Mouse (Mus musculus) embryo, embryonic 10.5 days (tissue): ENCODE results near the gene Fndc3a.

Experiments
- DNase-seq: peaks from one replicate; pipeline ENCODE4 v3.0.0-alpha.2; 2015; ENCODE audit warnings: low spot score

Gene Fndc3a

DNA sequence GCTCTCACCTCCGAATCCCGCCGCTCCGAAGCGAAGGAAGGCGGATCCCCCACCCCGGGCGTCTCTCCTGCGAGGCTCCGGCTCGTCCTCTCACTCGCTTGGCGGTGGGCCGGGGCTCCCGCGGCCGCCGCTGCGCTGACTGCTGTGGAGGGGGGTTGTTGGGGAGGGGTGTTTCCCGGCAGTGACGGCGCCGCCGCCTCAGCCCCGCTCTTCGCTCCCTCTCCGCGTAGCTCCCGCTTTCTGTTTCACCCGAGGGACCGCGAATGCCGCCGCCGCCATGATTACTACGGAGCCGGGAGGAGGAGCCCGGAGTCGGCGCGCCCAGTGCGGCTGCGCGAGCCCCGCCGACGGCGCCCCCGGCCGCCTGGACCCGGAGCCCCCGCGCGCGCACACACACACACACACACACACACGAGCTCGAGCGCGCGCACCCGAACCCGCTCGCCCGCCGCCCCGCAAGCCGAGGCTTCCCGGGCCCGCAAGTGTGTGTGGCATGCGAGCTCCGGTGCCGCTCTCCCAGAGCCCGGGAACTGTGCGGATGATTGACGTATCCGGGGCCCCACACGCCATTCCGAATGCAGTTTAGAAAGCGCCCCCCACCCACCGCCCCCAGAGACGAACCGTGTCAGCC is at the start of gene Fndc3a:
Fndc3a (minus strand) TSS at position 294 of the 631 bp plus-strand sequence.
- DNase-seq: peak; percentile 85

DNA sequence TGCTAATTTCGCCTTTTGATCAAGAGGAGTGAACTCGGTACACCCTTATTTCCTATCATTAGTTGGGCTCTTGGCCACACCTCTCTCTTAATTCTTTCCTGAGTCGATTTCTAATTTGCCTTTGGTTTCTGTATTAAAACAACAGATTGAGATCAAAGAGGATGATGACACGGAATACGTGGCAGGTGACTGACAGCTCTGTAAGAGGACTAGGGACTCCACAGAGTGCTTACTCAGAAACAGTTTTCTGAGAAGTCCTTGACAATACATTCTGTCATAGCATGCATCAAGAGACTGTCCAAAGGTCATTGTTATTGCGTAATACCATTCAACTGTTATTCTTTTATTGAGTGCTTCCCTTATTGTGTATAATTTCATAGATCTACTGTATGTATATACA is 43.1 kb upstream of the Fndc3a start:
- DNase-seq: no peak

DNA sequence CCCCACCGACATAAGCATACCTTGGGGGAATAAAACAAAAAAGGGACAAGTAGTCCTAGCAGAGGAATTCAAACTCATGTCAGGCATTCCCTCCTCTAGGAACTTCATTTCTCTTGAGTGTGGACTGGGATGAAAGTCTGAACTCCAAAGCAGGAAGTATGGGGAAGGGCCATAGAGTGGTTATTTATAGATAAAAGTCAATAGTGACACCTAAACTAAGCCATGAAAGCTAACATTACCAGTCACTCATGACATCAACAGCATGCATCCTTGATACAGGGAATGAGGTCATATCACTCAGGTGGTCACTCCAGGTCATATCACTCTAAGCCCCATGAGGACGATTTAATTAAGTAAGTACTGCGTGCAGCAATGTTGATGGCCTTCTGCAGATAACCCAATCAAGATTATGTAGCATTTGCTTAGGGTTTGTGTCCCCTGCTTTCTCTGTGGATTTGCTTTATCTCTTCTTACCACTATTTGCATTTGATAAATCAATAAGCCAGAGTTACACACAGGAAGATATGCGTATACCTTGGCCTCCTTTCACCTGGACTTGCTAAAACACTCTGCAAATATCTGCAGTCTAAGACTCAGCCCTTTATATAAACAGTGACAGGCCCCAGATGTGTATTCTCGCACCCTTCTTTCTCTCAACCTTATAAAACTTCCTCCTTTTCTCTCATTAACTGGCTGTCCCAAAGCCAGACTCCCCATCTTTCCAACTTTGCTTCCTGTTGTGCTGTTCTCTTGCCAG is 40.8 kb upstream of the Fndc3a start:
- no peak for DNase-seq

DNA sequence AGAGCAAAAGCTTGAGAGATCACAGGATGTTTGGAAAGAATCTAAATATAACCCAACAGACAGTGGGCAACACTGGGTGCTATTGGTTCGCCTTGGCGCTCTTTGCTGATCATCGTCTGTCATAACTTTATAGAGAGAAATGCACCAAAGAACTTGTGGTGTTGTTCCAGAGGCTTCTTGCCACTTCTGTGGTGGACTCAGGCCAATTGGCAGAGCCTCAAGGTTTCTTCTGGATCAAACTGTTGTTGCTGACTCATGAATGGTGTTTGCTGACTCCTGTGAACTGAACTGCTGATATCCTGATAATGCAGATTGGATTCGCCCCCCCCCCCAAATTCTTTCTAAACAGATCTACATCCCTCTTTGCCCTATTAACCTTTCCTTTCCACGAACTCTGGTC is 38.5 kb upstream of the Fndc3a start:
- DNase-seq: no peak

DNA sequence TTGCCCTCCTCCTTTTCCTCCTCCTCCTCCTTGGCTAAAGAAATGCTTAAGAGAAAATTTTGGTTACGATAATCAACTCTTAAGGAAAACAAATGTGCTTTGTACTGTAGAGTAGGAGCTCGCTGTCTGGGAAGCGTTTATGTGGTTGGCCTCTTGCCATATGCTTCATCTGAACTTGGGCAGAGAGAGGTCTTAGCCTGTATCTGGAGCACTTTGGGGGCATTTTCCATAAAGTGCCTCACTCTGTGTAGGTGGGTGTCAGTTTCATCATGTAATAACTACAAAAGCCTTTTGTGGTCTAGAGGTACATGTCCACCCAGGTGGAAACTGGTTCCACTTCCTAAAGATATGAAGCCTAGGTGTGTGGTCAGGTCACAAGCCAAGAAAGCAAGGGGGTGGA is 31.9 kb upstream of the Fndc3a start:
- DNase-seq: no peak

DNA sequence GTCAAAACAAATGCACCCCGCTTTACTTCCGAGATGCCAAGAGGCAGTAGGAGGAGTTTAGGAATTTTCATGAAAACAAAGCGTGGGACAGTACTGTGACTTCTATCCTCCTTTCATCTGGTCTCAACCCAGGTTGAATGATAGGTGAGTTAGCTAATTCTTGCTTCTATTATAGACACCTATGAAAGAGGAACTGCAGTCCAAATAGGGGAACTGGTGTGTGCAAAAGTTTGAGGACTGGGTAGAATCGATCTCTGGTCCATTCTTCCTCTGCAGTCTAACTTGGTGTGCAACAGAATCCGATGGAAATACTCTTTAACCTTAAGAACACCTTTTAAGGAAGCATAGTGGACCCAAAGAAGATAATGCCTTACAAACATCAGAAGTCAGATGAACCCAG is 30.5 kb upstream of the Fndc3a start:
- DNase-seq: no peak

DNA sequence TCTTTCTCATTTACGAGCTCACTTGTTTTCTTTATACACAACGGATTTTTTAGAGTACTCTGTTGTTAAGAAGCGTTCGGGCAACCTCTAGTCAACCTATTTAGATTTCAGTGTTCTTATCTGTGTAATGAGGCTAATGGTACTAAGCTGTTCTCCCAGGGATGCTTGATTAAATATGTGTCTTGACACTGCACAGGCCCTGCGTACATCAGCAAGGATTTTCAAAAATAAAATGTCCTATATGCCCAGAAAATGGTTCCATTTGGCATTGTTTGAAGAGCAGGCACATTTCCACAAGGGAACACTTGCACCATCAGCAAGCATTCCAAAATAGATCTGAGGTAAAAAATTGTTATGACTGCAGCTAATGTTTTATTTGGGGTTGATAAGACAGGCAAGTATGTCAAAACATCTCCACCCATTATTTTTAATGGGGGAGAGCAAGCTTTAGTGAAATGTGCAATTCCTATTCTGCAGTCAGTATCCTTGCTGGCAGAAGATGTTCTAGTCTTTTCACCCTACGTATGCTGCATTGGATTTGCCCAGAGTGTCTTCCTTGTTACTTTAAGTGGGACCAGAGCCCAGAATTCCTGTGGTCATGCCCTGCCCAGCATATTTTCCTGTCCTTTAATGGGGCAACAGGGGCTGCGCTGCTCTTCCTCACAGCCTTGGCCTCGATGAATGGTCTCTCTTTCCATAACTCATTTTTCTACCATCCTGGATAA is 29.8 kb upstream of the Fndc3a start:
- no peak for DNase-seq

DNA sequence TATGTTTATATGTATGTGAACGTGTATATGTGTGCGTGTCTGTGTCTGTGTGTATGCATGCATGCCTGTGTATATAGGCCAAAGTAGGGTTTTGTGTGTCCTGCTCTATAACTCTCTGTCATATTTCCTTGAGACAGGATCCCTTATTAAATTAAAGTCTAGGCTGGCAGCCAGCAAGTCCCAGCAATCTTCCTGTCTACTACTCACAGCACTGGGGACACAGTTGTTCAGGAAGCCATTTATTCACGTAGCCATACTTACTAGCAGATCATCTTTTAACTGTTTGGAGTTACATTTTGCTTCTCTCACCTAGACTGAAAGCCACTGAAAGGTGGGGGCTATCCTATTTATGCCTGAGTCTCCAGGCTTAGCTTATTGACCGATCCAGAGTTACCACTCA is 29.0 kb upstream of the Fndc3a start:
- no peak for DNase-seq

DNA sequence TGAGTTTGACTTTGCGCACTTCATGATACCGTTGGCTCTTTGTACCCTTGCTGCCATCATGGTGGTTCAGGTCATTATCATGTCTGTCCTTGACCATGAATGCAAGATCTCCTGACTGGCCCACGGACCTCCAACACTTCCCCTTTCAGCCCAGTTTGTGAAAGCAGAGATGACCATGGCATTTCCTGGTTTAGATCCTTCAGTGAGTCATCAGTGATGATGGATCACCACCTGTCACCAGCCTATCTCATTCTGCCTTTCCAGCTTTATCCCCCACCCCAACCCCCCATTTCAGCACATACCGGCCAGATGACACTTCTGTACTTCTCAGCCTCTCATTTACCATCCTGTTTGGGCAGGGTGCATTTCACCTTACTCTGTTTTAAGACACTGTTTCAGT is 28.4 kb upstream of the Fndc3a start:
- no peak for DNase-seq

DNA sequence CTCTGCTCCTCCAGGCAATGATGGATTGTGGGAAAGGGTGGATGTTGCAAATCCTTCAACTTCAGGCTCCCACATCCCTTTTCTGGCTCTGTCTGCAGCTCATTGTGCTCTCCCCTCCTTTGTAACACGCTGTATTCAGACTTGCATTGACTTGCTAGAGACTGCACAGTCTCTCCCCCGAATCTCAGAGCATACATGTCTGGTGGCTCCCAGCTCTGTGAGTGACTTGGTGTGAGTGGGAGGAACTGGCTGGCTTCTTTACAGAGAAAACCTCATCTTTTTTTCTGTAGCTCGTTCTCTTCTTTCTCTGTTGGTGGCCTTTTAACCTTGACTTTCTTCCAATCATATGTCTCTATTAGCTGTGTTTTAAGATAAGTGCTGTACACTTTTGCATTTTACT is 16.1 kb upstream of the Fndc3a start:
- DNase-seq: no peak

DNA sequence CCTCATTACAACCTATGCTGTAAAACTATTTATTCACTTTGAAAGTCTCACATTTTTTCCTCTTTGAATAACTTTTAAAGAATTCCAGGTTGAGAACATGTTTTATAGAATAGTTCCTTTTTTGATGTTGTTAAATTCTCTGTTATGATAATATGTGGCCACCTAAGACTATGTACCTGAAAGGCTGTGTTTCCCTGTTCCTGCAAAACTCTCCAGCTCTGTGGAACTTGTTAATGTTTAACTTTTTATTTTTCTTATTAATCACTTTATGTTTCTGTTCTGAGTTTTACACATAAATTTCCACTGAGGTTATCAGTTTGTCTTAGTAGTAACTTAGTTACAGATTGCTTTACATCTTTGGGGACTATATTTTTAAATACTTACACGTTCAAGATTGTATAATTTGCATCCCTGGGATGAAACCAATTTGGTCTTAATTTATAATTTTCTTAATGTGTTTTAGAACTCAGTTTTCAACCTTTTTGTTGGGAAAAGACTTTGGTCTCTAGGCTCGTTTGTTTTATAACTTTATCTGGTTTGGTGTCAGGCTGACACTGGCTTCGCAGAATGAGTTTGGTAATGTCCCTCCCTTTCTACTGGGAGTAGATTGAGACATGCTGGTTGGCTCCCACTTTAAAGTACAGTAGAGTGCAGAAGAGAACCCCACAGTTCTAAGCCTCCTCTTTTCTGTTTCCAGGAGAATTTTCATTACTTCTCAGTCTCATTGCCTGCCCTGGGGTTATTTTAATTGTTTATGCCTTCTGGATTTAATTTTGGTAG is 12.7 kb upstream of the Fndc3a start:
- DNase-seq: no peak

DNA sequence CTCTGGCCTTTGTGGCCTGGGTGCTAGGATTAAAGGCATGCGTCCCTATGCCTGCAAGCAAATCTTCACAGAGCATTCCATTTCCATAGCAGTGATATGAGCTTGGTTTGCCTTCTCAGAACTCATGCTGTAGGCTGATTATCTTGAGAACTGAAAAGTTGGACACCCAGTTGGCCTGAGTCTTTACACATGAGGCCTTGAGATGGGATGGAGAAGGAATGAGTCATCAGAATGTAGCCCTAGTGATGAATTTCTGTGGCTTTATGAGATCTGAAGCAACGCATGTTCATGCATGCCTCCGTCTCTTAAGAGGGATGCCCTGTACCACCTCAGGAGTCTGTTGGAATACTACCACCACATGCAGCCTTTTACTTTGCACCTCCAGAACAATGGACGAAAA is 6.4 kb upstream of the Fndc3a start:
- no peak for DNase-seq

DNA sequence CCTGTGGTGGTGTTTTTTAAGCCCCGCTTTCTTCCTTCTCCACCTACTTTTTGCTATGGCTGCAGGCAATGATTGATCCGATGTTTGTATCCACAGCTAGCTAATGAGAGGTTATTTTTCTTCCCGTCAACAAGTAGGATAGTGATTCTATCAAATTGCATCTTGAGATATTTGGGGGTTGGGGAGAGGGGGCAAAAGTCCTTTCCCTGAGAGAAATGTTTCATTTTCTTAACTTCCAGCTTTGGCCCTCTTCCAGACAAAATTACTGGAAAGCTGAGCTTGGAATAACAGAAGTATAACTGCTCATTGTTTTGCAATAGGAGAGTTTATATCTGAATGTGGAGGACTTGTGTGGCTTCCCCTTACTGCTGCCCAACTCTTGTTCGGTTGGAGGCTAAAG is 1.3 kb upstream of the Fndc3a start:
- peak; percentile 14 for DNase-seq

DNA sequence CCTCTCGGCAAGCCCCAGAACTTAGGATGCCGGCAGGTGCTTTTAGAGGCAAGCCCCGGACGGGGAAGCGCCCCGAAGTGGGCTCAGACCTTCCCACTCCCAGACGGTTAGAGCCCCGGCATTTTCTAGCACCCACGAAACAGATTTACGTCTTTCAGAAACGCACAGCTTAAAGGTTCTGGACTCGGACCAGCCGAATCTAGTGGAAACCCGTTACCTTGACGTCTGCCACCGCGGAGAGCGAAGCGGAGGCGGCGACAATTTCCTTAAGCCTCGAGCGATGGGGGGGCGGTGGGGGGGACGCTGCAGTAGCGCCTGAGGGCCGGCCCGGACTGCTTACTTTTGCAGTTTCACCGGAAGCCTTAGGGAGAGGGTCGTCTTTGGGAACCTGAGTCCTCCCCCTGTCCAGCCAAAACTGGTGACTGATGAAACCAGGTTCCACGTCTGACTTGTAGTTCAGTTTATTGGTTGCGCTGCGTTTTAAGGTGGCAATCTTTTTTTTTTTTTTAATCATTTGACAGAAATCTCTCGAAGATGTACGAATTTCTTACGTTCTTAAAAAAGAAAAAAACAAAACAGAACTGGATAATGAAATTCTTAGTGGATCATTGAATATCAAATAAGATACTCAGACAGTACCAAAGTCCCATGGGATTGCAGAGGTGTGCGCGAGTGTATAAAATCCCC is 681 bp upstream of the Fndc3a start:
- DNase-seq: peak; percentile 69

DNA sequence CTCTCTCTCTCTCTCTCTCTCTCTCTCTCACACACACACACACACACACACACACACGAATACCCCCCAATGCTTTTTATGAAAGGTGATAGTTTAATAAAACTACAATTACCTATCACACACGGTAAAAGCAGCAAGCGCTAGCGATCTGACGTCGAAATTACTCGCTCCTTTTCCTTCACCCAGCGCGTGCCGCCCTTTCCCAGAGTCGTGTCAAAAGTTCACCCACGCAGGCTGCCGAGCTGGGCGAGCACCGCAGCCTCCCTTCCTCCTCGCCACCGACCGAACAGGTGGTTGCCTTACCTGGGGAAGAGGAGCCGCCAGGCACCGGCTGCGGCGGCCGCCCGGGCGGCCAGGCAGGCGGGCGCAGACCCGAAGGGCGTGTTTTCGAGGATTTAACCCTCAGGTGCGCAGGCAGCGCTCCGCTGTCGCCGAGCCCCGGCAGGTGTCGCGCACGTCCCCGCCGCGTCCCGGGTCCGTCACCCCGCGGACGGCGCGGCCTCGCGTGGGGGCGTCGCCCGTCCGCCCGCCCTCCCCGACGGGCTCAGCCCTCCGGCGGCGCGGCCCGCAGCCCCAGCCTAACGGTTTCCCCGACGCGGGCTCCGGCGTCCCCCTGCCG is 603 bp downstream of the Fndc3a start:
- peak; percentile 19 for DNase-seq

DNA sequence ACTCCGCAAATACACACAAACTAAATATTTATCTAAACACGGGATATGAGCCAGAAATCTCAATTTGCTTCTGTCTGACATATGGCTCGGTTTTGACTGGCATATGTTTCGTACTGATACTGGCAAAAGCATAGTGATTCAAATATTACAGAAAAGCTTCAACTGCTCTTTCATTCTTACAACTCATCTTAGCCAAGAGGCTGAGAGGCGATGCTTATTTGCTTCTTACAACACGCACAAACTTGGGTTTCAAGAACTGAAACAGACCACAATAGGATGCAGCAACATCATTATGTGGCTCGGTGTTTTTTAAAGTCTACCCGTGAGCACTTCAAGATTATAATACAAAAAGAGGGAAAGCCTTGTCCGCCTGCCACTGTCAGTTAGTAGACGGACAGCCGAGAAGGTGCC is 1.2 kb downstream of the Fndc3a start:
- peak; percentile 8 for DNase-seq

DNA sequence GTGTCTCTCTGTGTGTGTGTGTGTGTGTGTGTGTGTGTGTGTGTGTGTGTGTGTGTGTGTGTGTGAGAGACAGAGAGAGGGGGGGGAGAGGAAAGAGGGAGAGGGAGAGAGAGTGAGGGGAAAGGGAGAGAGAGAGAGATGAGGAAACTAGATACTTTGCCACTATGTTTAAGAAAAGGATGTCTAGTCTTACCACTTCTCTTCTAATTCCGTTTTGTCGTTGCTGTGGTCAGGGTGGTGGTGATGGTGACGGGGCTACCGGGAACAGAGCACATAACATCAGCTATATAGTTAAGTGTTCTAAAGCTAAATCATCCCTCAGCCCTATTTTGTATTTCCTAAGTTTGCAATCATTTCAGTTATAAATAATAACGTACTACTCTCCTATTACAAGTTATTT is 9.7 kb downstream of the Fndc3a start:
- no peak for DNase-seq

DNA sequence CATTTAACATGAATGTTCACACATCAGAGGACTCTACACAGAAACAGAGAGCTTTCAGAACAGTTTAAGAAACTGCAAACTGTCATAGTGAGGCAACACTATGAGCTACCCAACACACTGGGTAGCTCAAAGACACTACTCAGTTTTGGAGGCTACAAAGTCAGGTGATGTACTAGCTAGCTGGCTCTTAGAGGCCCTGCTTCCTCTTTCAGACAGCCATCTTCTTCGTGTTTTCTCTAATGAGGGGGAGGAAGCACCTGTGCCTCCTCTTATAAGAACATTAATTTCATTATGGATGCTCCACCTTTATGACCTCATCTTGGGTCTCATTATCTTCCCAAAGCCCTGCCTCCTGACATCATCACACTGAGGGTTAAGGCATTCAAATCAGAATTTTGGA is 18.4 kb downstream of the Fndc3a start:
- DNase-seq: no peak

DNA sequence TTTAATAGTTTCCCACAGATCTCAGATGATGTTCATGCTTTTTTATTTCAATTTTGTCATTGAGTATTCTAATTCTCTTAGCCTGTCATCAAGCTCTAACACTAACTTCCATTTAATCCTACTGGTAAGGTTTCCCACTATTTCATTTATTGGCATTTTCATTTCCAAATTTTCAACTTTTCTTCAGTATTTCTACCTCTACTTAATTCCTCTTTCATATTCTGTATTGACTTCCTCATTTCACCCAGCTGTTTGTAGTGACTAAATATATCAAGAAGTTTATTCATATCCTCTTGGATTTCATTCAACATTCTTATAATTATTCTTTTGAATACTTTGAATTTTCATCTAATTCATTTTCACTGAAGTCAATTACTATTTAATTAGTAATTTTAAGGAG is 20.3 kb downstream of the Fndc3a start:
- no peak for DNase-seq

DNA sequence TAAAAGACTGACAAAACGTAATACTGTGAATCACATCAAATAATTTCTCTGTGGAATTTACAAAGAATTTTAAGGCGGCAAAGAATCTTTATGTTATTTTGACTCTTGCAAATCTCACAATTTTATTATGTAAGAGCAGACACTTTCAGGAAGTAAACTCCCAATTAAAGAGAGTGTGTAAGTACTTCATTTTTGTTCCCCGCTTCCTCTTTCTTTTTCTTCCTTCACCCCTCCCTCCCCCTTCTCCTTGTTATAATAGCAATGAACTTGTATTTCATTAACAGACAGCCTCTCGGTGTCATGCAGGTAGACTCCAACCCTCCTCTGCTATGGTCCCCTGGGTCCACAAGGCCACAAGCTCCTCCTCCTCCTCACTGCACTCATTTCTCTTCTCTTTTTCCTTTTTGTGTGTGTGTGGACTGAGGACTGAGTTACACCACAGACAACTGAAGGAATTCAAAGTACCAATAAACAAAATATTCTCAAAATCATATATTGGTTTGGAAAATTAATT is 24.9 kb downstream of the Fndc3a start:
- DNase-seq: no peak

DNA sequence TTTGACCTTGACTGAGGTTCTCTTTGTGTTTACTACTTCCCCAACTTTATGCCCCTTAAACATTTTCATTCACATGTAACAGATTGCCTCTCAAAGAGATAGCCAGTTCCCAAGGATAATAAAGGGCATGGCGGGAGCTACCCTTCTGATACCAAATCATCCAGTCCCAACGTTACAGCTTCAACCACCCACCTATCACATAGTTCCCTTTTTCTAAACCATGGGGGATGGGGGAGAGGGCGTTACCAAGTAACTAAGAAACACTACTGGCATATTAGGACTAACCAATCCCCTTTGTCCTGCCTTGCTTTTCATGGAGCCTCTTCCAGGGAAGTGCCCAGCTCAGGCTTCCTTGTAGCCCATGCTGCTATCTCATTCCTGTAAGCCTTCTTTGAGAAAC is 32.6 kb downstream of the Fndc3a start:
- no peak for DNase-seq
